Comparison of ENCODE assay signal across 21 mouse cellular contexts in the genomic region with DNA sequence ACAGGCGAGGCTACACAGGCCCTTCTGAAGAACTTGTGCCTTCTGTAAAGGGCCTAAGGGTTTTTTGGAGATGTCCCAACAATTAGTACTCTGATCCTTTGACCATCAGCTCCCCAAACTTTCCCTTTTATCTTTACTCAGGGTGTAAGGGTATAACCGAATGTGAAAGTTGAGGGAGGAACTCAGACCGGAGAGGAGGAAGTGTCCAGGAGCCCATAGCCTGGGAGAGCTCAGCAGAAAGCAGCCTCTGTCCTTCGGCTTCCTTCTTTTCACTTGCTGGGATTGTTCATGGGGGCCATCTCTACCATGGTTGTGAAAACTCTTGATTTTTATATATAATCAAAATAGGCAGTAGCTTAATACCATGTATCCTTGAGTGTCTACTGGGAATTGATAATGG. TPM values are rescaled to one million over a fixed set of nuclear protein-coding genes. Genes with fewer than 3 reads are reported as not detected.
"Had no signal": no experiment of that assay in that cellular context is flagged by ENCODE, and none has a peak within 500 bp of the region (broad histone marks: within the 10 kb centered on the region; RNA-seq: fewer than 3 reads in every experiment).

No protein-coding gene starts in this region.

- ATAC-seq: liver, postnatal 0 days; midbrain, embryonic 16.5 days had no signal

- H3K36me3 ChIP-seq: liver, embryonic 13.5 days; liver, embryonic 15.5 days; lung, embryonic 15.5 days; midbrain, embryonic 10.5 days; neural tube, embryonic 12.5 days; stomach, embryonic 15.5 days had no signal

- H3K9me3 ChIP-seq: liver, embryonic 13.5 days; liver, embryonic 15.5 days; lung, embryonic 15.5 days; midbrain, embryonic 10.5 days; midbrain, embryonic 12.5 days; neural tube, embryonic 12.5 days; stomach, embryonic 15.5 days had no signal

- H3K4me2 ChIP-seq: liver, embryonic 13.5 days; liver, embryonic 15.5 days; lung, embryonic 15.5 days; midbrain, embryonic 12.5 days; neural tube, embryonic 12.5 days; stomach, embryonic 15.5 days had no signal

- H3K9ac ChIP-seq: liver, embryonic 13.5 days; liver, embryonic 15.5 days; liver, postnatal 0 days; lung, embryonic 15.5 days; midbrain, embryonic 12.5 days; neural tube, embryonic 12.5 days; stomach, embryonic 15.5 days had no signal

- H3K4me3 ChIP-seq: liver, embryonic 13.5 days; liver, embryonic 15.5 days; lung, embryonic 15.5 days; midbrain, embryonic 10.5 days; midbrain, embryonic 12.5 days; neural tube, embryonic 12.5 days; stomach, embryonic 15.5 days had no signal

- H3K27ac ChIP-seq: liver, embryonic 13.5 days; liver, embryonic 15.5 days; lung, embryonic 15.5 days; midbrain, embryonic 10.5 days; midbrain, embryonic 12.5 days; neural tube, embryonic 12.5 days; stomach, embryonic 15.5 days; stomach, postnatal 0 days had no signal

- H3K27me3 ChIP-seq: liver, embryonic 13.5 days; liver, embryonic 15.5 days; lung, embryonic 15.5 days; midbrain, embryonic 12.5 days; neural tube, embryonic 12.5 days; stomach, embryonic 15.5 days had no signal

- H3K4me1 ChIP-seq: liver, embryonic 13.5 days; liver, embryonic 15.5 days; lung, embryonic 15.5 days; midbrain, embryonic 10.5 days; midbrain, embryonic 12.5 days; neural tube, embryonic 12.5 days; stomach, embryonic 15.5 days had no signal

- DNase-seq: liver, embryonic 13.5 days; liver, postnatal 0 days; lung, adult 2 months; lung, postnatal 10 days; lung, postnatal 4 days; midbrain, embryonic 14.5 days; right cerebral cortex, postnatal 14 days; thymus, adult 2 months; thymus, postnatal 25 days; thymus, postnatal 4 days had no signal

RNA-seq across cellular contexts. Expression of a gene that starts 42.3 kb away (rescaled TPM):
- polyA plus RNA-seq: liver, embryonic 13.5 days; liver, embryonic 15.5 days; liver, postnatal 0 days; lung, adult 2 months; lung, embryonic 15.5 days; midbrain, embryonic 10.5 days; midbrain, embryonic 12.5 days; midbrain, embryonic 14.5 days; midbrain, embryonic 16.5 days; neural tube, embryonic 12.5 days; neural tube, embryonic 14.5 days; spleen, adult 2 months; stomach, embryonic 15.5 days; stomach, postnatal 0 days; thymus, adult 2 months; urinary bladder, adult 2 months had no signal
